Mouse (Mus musculus) neural tube, embryonic 11.5 days (tissue): ENCODE data around the gene Galnt4. TPM values are rescaled to one million over a fixed set of nuclear protein-coding genes. Genes with fewer than 3 reads are reported as not detected.
"Not testable (repeated sequence)": the region's sequence is repeated elsewhere in the genome, so short reads cannot be mapped to it uniquely, and the experiment has no call there.

Experiments used
- ATAC-seq: fragments of 200-750 bp; cut with Nextera tagmentation; 2 replicates; pipeline ENCODE4 v1.8.0; 2017; ENCODE audit warnings: moderate number of reproducible peaks, mild to moderate bottlenecking, moderate TSS enrichment, moderate library complexity; ENCODE audit not compliant: insufficient read depth, low FRiP score, low TSS enrichment
- DNase-seq: peaks from one replicate; pipeline ENCODE4 v3.0.0-alpha.2; 2015; ENCODE audit warnings: low spot score
- H3K27ac ChIP-seq: fragments of 300-500 bp; sonication (generic); 2 replicates; pipeline ENCODE4 v1.5.1; 2014; ENCODE audit warnings: low read depth, mild to moderate bottlenecking, low read length
- H3K27me3 ChIP-seq: fragments of 300-500 bp; sonication (generic); 2 replicates; pipeline ENCODE4 v1.6.1; 2014; ENCODE audit warnings: mild to moderate bottlenecking, low read length, mixed read lengths; ENCODE audit not compliant: control insufficient read depth, insufficient read depth
- H3K36me3 ChIP-seq: fragments of 300-500 bp; sonication (generic); 2 replicates; pipeline ENCODE4 v1.6.1; 2014; ENCODE audit warnings: mild to moderate bottlenecking, low read length, moderate library complexity, mixed read lengths; ENCODE audit not compliant: control insufficient read depth, insufficient read depth
- H3K4me1 ChIP-seq: fragments of 300-500 bp; sonication (generic); 2 replicates; pipeline ENCODE4 v1.6.1; 2014; ENCODE audit warnings: low read length, mixed read lengths; ENCODE audit not compliant: control insufficient read depth, insufficient read depth
- H3K4me2 ChIP-seq: fragments of 300-500 bp; sonication (generic); 2 replicates; pipeline ENCODE4 v1.6.1; 2014; ENCODE audit warnings: low read depth, mild to moderate bottlenecking, moderate library complexity
- H3K4me3 ChIP-seq: fragments of 300-500 bp; sonication (generic); 2 replicates; pipeline ENCODE4 v1.5.1; 2014; ENCODE audit warnings: low read depth, low read length
- H3K9ac ChIP-seq: fragments of 300-500 bp; sonication (generic); 2 replicates; pipeline ENCODE4 v1.6.1; 2014; ENCODE audit warnings: mild to moderate bottlenecking, low read length
- H3K9me3 ChIP-seq: fragments of 300-500 bp; sonication (generic); 2 replicates; pipeline ENCODE4 v1.6.1; 2016; ENCODE audit warnings: low read length; ENCODE audit not compliant: control insufficient read depth
- WGBS: fragments of 180-500 bp; shearing (Covaris S2); extraction: QIAGEN DNeasy Blood & Tissue Kit; methylation state at CpG from one replicate; pipeline ENCODE4 v1.1.7; 2014; 5-methylcytosine and 5-hydroxymethylcytosine counted together
- polyA plus RNA-seq: library from polyadenylated mRNA; unstranded; fragments of >200 nt; fragmentation: Nextera tagmentation; extraction: Ambion mirVana; gene quantifications from 2 replicates; pipeline ENCODE4 v1.2.1, GENCODE M21; 2014

Gene Galnt4
- polyA plus RNA-seq, 1 experiment from 2014 or later = 5.0 TPM

GRCm38 (mm10) chr10:99156808-99157207 lies 48.8 kb downstream of the Galnt4 start:
- DNase-seq (no peak), ATAC-seq (no peak)

GRCm38 (mm10) chr10:99157697-99158096 lies 49.7 kb downstream of the Galnt4 start:
- WGBS = 94% methylated on average over 10 of the region's 10 CpGs
- not testable (repeated sequence) for H3K9me3 ChIP-seq, H3K4me2 ChIP-seq, DNase-seq, H3K9ac ChIP-seq, H3K27me3 ChIP-seq, H3K27ac ChIP-seq, H3K4me1 ChIP-seq, ATAC-seq, H3K36me3 ChIP-seq, H3K4me3 ChIP-seq

More at GRCm38 (mm10) chr10:99156808-99157207, 48.8 kb downstream of the Galnt4 start:
- no peaks in the 10 kb centered on the region for H3K9me3 ChIP-seq
- no peaks in the 10 kb centered on the region for H3K27me3 ChIP-seq
- no peaks in the 10 kb centered on the region for H3K36me3 ChIP-seq
- H3K9ac ChIP-seq = no peak overlapping the region
- no peak overlapping the region for H3K27ac ChIP-seq
- 95% methylated on average over 5 of the region's 5 CpGs for WGBS
- H3K4me2 ChIP-seq = no peak overlapping the region
- no peak overlapping the region for H3K4me3 ChIP-seq
- no peaks in the 10 kb centered on the region for H3K4me1 ChIP-seq

GRCm38 (mm10) chr10:99161987-99162582 lies 54.1 kb downstream of the Galnt4 start:
- Histone ChIP-seq H3K9me3 (no peaks in the 10 kb centered on the region), H3K4me2 (no peak overlapping the region), H3K4me1 (no peaks in the 10 kb centered on the region), H3K27me3 (no peaks in the 10 kb centered on the region), H3K9ac (no peak overlapping the region), H3K27ac (no peak overlapping the region), H3K4me3 (no peak overlapping the region), H3K36me3 (no peaks in the 10 kb centered on the region)
- DNase-seq = peak; percentile 55
- 45% methylated on average over 8 of the region's 8 CpGs for WGBS
- ATAC-seq = peak; percentile 36; the same call in 1 of the 2 replicates

Other genes starting within 250 kb of the Galnt4 start
- 131 and 132 TPM in 2 replicates for gene Atp2b1, start 193.8 kb upstream of the Galnt4 start, polyA plus RNA-seq
- gene Poc1b, start 1.1 kb upstream of the Galnt4 start, polyA plus RNA-seq = 33.0 and 39.4 TPM in 2 replicates
- not detected in 2 replicates for gene Phxr2, start 18.2 kb downstream of the Galnt4 start, polyA plus RNA-seq
- 57.5 and 62.0 TPM in 2 replicates for gene Dusp6, start 155.1 kb downstream of the Galnt4 start, polyA plus RNA-seq